Mouse (Mus musculus): Measurements from ENCODE around the gene Dusp16. TPM values are rescaled to one million over a fixed set of nuclear protein-coding genes. Genes with fewer than 3 reads are reported as not detected.

Gene Dusp16
- total RNA-seq, 2 experiments from 2014 or later, result 11.4 to 19.4 TPM

DNA sequence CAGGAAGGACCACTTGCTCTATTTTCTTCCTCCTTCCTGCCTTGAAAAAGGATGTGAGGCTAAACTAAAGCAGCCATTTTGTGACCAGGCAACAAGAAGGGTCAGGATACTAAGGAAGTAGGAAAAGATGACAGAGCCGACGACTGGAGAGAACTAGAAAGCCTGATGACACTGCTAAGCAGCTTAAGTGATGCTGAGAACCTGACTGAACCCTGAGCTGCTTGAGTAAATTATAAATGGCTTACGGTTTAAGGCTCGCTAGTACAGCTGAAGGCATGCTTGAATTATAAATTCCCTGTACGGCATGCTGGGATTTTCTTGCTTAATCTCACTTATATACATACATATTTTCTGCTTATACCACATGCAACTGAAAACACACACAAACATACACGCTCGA, 9.5 kb downstream of the Dusp16 start:
- TF ChIP-seq CTCF (IDR thresholded peaks at IDR 0.05), result no peak
- no peak for DNase-seq
- intact Hi-C loops (cut with DNase I), result no loop called here
- Histone ChIP-seq H3K27ac (no peak overlapping the region), H3K4me3 (no peak overlapping the region)

DNA sequence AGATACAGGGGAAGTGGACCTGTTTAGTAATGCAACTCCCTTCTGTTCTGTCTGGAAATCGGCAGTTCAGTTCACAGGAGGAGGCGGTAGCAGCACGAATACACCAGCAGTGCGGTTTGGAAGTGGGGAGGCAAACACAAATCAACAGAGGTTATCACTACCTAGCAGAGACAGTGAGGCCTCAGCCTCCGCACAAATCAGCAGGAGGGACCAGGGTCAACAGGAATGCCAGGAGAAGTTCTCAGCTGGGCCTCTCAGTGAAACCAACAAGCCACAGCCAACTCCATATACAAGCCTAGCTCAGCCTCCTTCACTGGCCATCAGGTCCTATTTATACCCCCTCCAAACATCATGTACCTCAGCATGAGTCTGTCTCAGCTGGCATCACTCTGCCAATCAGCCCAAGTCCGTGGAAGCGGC, 10.9 kb downstream of the Dusp16 start:
- DNase-seq, result peak; percentile 29
- intact Hi-C loops (cut with DNase I), result no loop called here
- H3K27ac ChIP-seq, result peak overlapping the region; percentile 74
- TF ChIP-seq CTCF (IDR thresholded peaks at IDR 0.05), result no peak
- H3K4me3 ChIP-seq, result peak overlapping the region; percentile 9; the same call in 1 of the 2 replicates

DNA sequence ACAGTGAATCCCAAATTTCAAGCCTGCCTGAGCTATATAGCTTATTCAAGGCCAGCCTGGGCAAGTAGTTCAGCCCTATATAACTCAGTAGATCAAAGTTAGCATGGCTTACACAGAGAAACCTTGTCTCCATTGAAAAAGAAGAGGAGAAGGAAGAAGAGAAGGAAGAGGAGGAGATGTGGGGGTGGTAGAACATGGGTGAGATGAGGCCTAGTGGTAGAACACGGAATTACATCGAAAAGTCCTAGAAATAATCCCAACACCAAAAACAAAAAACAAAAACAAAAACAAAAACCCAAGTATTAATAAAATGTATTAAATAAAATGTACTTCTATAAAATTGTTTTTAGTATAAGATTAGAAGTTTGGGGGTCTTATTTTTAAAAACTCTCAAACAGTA, 12.4 kb downstream of the Dusp16 start:
- no peak for DNase-seq
- H3K27ac ChIP-seq, result peak overlapping the region; percentile 74; the same call in 1 of the 2 replicates
- H3K4me3 ChIP-seq, result no peak overlapping the region
- TF ChIP-seq CTCF (IDR thresholded peaks at IDR 0.05), result peak; percentile 25; the same call in 1 of the 2 replicates
- intact Hi-C loops (cut with DNase I), result no loop called here

DNA sequence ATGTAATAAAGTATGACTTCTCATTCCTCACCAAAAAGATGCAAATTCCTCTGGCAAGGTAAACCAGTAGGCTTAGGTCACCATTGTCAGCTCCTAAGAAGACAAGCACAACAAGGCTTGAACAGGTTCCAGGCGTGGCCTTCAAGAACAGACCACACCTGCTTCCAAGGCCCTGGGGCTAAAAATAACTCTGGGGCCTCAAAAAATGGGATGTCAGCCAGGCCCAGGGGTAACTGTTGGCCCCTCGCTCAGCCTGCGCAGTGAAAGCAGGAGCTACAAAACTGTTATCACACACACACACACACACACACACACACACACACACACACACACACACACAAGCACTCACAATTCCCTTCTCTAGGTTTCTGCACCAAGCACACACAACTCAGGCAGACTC, 18.5 kb downstream of the Dusp16 start:
- TF ChIP-seq CTCF (IDR thresholded peaks at IDR 0.05), result no peak
- peak; percentile 68 for DNase-seq
- H3K4me3 ChIP-seq, result no peak overlapping the region
- intact Hi-C loops (cut with DNase I), result no loop called here
- peak overlapping the region; percentile 56 for H3K27ac ChIP-seq

DNA sequence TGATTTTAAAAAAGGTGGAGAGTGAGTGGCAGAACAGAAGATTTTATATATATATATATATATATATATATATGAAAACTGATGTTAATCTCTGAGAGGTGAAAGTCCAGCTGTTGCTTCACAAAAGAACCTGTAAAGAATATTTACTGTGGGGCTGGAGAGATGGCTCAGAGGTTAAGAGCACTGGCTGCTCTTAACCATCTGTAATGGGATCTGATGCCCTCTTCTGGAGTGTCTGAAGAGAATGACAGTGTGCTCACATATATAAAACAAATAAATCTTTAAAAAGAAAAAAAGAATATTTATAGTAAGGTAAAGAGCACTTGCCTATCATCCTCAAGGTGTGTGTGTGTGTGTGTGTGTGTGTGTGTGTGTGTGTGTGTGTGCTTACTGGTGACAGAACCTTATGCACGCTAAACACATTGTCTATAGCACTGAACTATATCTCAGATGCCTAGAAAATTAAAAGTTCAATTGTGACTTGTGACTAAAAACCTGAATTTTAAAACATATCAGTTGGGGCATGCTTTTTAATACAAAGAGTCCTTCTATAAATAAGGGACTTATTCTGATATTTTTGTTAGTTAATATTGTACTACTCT, 19.0 kb downstream of the Dusp16 start:
- intact Hi-C loops (cut with DNase I), result no loop called here
- Histone ChIP-seq H3K27ac (peak overlapping the region; percentile 56), H3K4me3 (no peak overlapping the region)
- TF ChIP-seq CTCF (IDR thresholded peaks at IDR 0.05), result peak; percentile 20; the same call in 1 of the 2 replicates
- DNase-seq, result no peak

DNA sequence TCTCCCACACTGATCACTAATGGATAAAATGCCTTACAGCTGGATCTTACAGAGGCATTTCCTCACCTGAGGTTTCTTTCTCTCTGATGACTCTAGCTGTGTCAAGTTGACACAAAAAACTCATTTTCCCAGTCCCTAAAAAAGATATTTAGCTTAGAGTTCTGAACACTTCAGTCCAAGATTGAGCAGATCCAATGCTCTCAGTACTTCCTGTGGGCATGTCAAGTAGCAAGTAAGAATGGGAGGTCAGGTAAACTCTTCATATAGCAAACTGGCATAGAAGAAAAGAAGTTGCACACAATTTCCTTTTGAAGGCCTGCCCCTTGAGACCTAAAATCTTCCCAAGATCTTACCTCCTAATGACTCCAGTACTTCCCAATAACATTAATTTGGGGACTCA, 22.1 kb downstream of the Dusp16 start:
- no peak for DNase-seq
- intact Hi-C loops (cut with DNase I), result no loop called here
- no peak overlapping the region for H3K27ac ChIP-seq
- no peak for TF ChIP-seq CTCF (IDR thresholded peaks at IDR 0.05)
- no peak overlapping the region for H3K4me3 ChIP-seq

DNA sequence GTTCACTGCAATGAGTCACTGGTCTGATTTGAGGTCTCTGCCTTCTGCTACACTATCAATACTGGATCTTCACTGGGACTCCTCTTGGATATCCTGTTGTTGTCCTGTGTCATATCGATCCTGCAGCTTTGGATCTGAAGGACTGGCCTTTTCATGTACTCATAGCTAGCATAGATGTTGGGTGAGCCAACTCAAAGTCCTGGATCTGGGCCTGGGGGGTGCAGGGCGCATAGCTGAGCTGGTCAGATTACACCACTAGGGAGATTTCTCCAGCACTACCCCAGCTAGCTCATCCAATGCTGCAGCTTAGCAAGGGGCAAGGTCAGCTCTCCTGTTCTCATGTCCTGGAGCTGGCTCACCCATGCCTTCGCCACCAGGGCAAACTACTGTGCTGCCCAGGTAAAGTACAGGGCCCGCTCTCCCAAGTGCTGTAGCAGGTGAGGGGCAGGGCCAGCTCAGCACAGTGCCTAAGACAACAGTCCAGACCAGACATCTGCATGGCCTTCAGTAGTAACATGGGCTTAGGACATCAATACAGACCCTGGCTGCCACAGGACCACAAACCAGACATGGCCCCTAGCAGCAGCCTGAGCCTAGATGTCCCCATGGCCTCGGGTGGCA, 27.9 kb downstream of the Dusp16 start:
- intact Hi-C loops (cut with DNase I), result loop anchor here (5.0 kb wide), 1 partner anchor 47 kb away; no protein-coding TSS in a partner anchor
- peak overlapping the region; percentile 79 for H3K27ac ChIP-seq
- no peak for TF ChIP-seq CTCF (IDR thresholded peaks at IDR 0.05)
- peak; percentile 73 for DNase-seq
- no peak overlapping the region; the same call in 1 of the 2 replicates for H3K4me3 ChIP-seq

DNA sequence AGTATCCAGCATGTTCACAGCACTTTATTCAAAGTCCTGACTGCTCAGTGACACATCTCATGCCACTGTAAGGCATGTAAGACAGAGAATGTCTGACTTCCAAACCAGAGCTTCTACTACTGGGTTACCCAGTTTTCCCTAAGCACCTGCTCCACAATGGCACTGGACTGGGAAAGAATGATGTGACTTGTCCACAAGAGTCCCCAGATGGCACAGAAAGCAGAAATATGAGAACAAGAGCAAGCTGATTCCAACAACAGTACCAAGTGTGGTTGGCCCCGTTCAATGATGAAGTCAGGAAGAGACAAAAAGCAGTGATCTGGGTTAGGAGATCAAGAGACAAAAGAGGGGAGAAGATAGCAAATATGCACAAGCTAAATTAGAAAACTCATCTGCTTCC, 29.0 kb downstream of the Dusp16 start:
- Histone ChIP-seq H3K27ac (peak overlapping the region; percentile 79), H3K4me3 (no peak overlapping the region)
- intact Hi-C loops (cut with DNase I), result loop anchor here (5.0 kb wide), 1 partner anchor 46 kb away; no protein-coding TSS in a partner anchor
- TF ChIP-seq CTCF (IDR thresholded peaks at IDR 0.05), result no peak
- no peak for DNase-seq

DNA sequence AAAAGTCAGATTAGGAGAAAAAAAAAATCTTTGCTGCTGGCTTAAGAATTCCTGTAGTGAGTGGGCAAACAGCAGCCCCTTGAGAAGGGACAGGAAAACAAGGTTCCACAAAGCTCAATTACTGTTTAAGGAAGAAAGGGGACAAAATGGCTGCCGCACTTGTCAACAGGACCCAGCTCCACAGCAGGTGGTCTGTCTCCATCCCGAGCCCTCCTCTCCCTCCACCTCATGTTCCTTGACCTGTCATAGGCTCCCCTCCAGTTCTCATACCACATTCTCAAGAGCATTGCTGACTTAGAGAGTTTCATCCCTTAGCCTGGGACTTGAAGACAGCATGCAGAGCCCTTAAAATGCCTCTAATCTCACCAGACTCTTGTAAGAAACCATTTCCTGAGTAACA, 30.6 kb downstream of the Dusp16 start:
- no peak for TF ChIP-seq CTCF (IDR thresholded peaks at IDR 0.05)
- Histone ChIP-seq H3K4me3 (no peak overlapping the region), H3K27ac (no peak overlapping the region)
- intact Hi-C loops (cut with DNase I), result loop anchor here (5.0 kb wide), 1 partner anchor 45 kb away; no protein-coding TSS in a partner anchor
- DNase-seq, result no peak

DNA sequence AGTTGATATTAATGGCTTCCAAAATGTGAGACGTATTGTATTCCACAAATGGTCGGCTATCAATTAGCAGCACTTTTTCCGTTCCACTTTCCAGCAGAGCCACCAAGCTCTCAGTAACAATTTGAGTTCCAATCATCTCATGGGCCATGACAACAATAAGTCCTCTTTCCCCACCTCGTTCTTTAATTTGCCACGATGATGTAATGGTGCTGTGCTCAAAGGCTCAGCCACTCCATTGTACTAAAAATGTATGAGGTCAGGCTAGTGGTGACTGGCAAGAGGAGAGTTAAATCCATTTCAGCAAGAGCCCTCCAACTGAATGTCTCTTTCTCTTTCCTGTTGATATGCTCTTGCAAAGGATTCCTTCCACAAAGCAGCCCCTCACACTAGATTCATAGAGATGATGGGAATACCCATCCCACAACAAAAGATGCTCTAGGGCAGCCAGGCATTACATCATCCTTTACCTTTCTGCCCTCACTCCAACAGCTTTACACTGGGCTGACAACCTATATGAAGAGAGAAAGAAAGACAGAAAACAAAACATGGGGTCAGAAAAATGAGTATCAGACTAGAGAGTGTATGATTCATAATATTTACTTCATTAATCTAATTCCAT, 31.4 kb downstream of the Dusp16 start:
- intact Hi-C loops (cut with DNase I), result loop anchor here (5.0 kb wide), 1 partner anchor 44 kb away; no protein-coding TSS in a partner anchor
- Histone ChIP-seq H3K27ac (no peak overlapping the region), H3K4me3 (no peak overlapping the region)
- no peak for TF ChIP-seq CTCF (IDR thresholded peaks at IDR 0.05)
- DNase-seq, result no peak

DNA sequence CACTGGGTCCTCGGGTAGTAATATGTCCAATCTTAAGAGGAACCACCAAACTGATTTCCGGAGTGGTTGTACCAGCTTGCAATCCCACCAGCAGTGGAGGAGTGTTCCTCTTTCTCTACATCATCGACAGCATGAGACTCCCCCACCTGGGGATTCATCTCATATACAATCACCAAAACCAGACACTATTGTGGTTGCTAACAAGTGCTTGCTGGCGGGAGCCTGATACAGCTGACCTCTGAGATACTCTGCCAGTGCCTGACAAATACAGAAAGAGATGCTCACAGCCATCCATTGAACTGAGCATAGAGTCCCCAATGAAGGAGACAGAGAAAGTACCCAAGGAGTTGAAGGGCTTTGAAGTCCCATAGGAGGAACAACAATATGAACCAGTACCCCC, 36.4 kb downstream of the Dusp16 start:
- Histone ChIP-seq H3K27ac (no peak overlapping the region), H3K4me3 (no peak overlapping the region)
- DNase-seq, result no peak
- intact Hi-C loops (cut with DNase I), result no loop called here
- no peak for TF ChIP-seq CTCF (IDR thresholded peaks at IDR 0.05)

DNA sequence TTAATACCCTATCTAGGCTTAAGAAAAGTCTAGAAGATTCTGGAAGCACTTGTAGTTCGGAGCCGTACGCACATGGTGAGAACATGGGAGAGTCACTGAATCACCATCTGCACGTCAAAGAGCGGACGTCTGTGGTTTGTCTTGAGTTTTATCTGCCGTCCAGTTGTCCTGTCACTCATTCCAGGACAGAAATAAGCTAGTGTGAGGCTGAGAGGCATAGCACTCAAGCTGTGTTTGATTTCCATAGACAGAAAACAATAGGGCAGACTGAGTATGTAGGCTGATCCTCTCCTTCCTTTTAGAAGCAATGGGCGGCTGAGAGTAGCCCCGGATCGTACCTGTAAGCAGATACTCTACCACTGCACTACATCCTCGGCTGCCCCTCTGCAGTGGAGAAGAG, 38.6 kb downstream of the Dusp16 start:
- no peak overlapping the region for H3K27ac ChIP-seq
- no peak for DNase-seq
- no peak for TF ChIP-seq CTCF (IDR thresholded peaks at IDR 0.05)
- H3K4me3 ChIP-seq, result no peak overlapping the region
- intact Hi-C loops (cut with DNase I), result no loop called here

DNA sequence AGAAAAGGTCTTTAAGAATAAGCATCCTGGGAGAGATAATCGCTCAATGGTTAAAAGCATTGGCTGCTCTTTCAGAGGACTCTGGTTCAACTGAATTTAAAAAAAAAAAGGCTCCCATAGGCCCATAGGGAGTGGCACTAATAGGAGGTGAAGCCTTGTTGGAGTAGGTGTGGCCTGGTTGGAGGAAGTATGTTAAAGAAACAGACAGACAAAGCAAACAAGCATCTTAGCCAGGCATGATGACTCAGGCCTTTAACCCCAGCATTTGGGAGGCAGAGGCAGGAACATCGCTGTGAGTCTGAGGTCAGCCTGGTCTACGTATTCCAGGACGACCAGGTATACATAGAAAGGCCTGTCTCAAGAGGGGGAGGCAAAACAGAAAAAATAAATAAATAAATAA, 39.0 kb downstream of the Dusp16 start:
- no peak for TF ChIP-seq CTCF (IDR thresholded peaks at IDR 0.05)
- H3K4me3 ChIP-seq, result no peak overlapping the region
- no peak for DNase-seq
- no peak overlapping the region for H3K27ac ChIP-seq
- intact Hi-C loops (cut with DNase I), result no loop called here
